Mouse (Mus musculus): ENCODE results near the gene Lpin2. TPM values are rescaled to one million over a fixed set of nuclear protein-coding genes. Genes with fewer than 3 reads are reported as not detected.
A peak's percentile ranks its signal among the peaks of the same experiment; 100 is the strongest.

The Lpin2 gene
- total RNA-seq (2021) = 10 to 100 TPM; 38.1 to 39.7 TPM
- long read RNA-seq, experiment 1, partial matches to known transcripts = 11 of 22 reads
- long read RNA-seq, experiment 1, other reads (novel, unspliced or antisense) = 11 of 22 reads
- long read RNA-seq, experiment 2, partial matches to known transcripts = 2 of 5 reads
- long read RNA-seq, experiment 2, other reads (novel, unspliced or antisense) = 3 of 5 reads

DNA sequence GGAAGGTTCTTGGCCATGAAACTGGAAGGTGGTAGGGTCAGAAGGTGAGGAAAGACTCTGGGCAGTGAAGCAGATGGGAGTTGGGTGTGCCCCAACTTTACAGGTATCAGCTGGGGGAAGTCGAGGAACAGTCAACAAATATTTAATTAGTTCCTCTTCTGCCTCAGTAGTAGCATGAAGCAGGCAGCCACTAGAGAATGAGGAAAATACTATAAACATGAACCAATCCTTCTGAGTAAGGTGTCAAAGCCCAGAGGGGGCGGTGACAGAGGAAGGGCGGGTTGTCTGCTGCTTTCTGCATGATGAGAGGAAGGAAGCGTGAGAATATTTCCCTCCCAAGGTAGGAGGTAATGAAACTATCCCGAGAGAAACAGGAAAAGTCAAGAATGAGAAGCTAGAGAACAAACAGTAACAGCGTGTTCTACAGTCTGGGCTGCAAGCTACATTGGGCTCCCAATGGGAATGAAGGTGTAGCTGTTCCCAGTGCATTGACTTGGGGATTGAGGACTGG, at the start of gene Lpin2:
Lpin2 (plus strand) TSS at position 350 of the 511 bp plus-strand sequence.
- peak in 1 of 2 experiments; percentile 35 for DNase-seq

DNA sequence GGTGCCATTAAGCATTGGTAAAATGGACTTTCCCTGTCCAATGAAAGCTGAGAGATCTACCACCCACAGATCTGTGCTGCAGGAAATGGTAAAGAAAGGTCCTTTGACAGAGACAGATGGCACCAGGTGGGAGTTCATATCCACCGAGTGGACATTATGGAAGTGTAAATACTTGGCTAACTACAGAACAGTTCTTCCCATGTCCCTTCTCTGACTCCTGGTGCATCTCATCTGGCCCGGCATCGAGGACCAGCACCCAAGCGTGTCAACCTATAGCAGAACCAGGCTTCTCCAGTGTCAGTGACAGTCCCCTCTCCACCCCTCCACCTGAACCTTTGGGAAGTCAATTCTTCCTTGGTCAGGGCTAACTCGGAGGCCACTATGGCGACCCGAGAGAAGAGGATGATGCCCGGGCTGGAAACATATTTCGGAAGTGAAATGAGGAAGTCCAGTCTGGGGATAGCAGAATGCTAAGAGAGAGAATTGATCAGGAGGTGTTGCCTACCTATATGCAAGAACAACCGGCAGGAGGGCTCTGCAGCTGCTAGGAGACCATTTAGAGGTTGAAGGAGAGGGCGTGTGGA, 49.4 kb upstream of the Lpin2 start:
- DNase-seq = no peak

GRCm38 (mm10) chr17:71134441-71134955, 47.9 kb upstream of the Lpin2 start:
- DNase-seq = no peak

DNA sequence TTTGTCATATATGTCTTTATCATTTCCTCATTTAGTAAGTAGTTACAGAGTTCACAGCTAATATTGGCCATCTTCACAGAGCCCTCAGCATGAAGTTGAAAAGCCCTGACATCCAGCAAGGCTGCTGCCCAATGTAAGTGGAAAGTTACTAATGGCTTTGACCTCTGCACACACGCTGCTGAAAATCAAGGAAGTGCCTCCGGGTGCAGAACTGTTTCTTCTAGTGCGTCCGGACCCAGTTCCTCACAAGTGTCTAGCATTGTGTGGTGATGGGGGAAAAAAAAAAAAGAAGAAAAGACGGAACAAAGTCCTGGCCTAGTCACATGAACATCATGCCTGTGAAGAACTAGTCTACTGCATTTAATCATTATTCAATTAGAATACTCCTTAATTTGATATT, 47.3 kb upstream of the Lpin2 start:
- peak in 1 of 2 experiments; percentile 38 for DNase-seq

DNA sequence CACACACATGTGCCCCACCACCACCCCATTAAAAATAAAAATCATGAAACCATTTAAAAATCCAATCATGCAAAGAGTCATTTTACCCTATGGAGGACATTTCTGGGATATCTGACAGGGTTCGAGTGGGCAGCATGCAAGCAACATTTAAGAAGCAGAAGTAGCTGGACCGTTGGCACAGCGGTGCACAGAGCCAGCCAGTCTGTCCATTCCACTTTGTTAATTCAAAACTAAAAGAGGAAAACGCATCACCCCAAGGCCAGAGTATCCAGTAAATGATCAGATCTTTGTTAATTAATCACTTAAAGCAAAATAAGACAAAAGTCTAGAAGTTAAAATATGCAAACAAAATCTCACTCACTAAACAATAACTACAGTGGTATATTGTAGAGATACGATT, 46.5 kb upstream of the Lpin2 start:
- DNase-seq = no peak

DNA sequence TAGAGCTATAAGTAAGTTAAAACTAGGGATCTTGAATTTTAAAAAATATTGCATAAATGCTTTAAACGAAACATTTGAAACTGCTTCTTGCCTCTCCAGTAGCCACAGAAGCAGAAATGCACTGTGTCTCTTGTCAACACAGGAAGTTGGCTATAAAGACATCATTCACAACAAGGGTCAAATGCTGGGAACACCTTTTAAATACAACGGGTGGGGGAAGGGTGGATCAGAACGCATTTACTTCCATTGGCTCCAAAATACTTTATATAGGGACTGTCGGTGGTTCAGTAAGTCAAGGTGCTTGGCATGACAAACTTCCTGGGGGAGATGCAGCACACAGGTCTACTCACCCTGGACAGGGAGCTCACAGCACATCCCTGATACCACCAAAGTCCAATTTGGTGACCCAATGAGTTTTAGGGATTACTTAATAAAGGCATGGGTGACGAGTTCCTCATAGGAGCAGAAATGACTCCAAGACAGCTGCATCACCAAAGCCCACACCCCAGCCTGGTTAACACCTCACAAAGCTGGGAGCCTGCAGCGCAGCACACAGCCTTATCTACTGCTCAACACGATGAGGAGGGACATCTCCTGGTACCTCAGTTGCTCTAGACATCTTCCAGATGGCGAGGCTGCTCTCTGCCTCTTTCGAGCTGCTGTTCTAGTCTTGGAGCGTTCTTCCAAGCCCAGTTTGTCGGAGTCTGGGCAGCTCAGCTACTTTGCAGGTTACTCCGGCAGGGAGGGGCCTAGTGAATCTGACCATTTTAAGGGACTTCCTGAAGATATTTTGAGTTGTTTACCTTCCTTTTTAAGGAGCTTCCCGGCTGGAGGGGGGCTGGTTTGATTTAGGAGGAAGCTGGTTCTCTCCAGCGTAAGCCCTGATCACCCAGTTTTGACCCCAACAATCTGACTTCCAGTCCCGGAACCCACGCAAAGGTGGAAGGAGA, 45.7 kb upstream of the Lpin2 start:
- DNase-seq = no peak

DNA sequence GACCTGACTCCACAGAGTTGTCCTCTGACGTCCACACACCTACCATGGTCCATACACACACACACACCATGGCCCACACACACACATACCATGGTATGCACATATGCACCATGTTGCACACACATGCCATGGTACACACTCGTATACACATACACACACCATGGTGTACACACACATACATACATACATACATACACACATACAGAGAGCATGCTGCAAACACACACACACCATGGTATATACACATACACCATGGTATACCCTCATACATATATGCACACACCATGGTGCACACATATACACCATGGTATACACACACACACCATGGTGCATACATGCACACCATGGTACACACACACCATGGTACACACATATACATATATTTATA, 45.0 kb upstream of the Lpin2 start:
- no peak for DNase-seq

DNA sequence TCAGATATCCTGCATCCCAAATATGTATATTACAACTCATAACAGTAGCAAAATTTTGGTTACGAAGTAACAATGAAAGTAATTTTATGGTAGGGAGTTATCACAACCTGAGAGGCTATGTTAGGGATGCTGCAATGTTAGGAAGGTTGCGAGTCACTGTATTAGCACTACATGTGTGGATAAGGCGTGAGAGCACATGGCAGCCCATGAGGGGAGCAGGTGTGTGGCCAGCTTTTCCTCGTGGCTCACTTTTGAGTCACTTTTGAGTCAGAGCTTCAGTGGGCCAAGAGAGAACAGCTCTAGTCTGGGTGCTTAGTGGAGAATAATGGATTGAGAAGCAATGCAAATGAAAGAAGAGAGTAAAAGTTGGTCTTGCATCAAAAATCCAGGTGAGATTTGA, 40.3 kb upstream of the Lpin2 start:
- no peak for DNase-seq

- no peak for DNase-seq
Observed at GRCm38 (mm10) chr17:71143155-71143554, 39.2 kb upstream of the Lpin2 start.

DNA sequence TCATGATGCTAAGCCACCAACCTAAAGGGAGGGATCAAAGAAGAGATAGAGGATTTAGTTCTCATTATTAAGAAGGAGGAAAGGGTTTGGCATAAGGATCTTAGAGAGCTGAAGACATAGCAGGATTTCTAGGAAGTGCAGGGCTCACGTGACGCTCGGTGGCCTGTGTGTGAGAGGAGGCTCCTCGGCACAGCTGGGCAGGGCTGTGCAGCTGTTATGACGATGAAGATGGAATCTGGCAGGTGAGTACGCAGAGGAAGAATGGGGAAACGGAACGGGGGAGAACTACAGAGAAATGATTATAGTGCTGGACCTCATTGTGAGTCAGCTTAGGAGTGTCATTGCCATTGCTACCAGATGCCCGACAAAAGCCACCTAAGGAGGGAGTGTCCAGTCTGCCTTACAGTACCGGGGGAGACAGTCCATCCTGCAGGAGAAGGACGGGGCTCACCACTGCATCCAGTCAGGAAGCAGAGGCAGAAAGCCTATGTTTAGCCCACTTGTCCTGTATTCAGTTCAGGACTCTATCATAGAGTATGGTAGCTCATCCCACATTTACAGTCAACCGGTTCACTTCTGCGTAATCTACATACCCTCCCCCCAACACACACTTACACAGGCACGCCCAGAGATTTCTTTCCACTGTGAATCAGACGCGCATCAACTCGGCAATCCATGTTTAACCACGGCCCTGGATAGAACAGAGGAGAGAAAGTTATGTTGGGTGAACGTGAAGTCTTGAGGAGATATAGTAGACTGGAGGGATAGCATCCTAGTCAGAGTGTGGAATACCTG, 37.8 kb upstream of the Lpin2 start:
- DNase-seq = no peak

- no peak for DNase-seq
Observed at GRCm38 (mm10) chr17:71145248-71145961, 37.0 kb upstream of the Lpin2 start.

- DNase-seq = no peak
Observed at GRCm38 (mm10) chr17:71153356-71153755, 29.0 kb upstream of the Lpin2 start.

GRCm38 (mm10) chr17:71155271-71155670, 27.1 kb upstream of the Lpin2 start:
- peak; percentile 85 to 86 for DNase-seq

- DNase-seq = no peak
Observed at GRCm38 (mm10) chr17:71159152-71159567, 23.2 kb upstream of the Lpin2 start.

DNA sequence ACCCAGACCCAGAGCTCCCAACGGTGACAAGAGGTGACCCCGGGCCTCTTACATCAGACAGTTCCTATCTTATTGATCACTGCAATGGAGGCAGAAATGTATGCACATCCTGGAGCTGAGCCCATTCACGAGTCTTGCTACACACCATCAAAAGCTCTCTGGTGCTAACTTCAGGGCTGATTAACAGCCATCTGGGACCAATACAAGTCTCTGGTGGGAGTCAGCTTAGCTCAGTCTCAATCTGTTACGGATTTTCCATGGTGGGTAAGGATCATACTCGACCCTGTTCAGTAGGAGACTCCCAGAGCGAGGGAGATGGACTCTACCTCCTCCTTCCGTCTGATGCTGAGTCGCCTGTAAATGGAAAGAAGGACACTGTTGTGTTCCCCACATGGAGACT, 22.6 kb upstream of the Lpin2 start:
- DNase-seq = no peak

DNA sequence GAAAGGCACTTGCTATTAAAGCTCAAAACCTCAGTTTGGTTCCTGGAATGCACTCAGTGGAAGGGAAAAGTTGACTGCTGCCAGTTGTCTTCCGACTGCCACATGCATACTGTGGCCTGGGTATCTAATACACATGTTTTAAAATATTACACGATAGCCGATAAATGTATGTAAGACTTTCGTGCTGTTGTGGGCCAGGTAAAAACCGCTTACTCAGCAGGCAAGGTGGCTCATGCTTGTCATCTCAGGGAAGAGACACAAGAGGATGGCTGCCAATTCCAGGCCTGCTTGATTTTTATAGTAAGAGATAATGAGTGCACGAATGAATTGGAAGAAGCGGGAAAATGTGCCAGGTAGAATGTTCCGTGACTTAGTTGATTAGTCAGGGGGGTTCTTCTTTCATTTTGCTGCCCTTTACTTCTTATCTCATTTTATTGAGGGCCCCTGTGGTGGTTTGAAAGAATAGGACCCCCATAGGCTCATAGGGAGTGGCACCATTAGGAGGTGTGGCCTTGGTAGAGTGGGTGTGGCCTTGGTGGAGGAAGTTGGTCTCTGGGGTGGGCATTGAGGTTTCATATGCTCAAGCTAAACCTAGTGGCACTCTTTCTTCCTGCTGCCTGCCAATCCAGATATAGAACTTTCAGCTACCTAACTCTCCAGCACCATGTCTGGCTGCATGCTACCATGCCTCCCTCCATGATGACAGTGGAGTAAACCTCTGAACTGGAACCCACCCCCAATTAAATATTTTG, 21.9 kb upstream of the Lpin2 start:
- DNase-seq = no peak

DNA sequence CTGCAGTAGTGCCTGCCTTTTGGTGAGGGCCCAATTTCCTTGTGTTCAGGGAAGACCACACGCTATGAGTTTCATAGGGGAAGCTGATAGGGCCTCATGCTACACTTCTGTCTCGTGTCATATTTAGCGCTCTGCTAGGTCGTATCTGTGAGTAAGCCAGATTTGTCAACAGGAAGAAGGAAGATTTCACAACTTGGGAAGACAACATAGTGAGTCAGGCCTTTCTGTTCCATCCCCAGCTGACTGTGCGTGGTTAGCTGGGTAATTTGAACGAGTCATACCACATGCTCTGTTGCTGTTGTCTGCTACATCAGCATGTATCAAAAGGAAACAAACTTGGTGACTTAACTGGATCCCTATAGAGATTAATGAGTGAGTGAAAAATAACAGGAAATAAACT, 17.4 kb upstream of the Lpin2 start:
- peak in 1 of 2 experiments; percentile 57 for DNase-seq

DNA sequence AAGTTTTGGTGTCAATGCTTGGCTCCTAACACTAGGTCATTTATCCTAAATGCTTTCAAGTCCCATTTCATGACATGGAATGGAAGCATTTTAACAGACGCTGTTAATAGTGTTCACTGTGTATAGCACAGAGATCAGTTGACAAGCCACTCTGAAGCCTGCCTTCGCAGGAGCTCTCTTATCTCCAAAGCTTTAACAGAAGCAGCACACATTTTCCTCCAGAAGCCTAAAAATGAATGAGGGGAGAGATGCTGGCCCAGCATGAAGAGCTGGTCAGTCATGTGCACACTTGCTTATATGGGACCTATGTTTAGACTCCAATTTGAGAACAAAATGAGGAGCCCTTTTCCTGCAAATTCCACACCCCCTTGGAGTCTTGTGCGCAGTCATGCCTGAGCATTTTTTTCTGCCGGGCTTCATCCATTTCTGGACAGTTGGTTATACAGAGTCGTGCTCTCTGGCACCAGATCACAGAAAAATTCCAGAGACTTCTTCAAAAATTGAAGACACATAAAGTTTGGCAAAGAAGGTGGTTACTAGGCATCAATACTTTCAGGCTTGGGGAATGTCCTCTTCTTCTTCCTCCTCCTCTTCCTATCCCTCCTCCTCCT, 14.1 kb upstream of the Lpin2 start:
- DNase-seq = no peak

- DNase-seq = no peak
Observed at GRCm38 (mm10) chr17:71168846-71169245, 13.5 kb upstream of the Lpin2 start.

DNA sequence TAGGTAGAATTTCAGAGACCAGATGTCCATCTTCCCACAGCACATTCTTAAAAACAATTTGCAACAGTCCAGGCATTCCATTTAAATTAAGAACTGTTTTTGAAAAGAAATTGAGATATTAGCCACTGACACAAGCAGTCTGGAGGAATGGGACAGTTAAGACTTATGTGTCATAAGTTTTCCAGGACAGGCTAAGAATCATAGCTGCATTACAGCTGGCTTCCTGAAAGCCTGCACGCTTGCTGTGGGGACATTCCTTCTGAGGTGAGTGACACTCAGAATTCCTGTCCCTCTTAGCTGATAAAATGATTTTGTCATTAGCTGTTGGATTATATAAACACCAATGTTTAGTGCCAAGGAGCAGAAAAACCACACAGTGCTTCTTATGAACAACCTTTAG, 12.7 kb upstream of the Lpin2 start:
- no peak for DNase-seq
